1 mouse cellular context compared by ENCODE assay signal in the genomic region with DNA sequence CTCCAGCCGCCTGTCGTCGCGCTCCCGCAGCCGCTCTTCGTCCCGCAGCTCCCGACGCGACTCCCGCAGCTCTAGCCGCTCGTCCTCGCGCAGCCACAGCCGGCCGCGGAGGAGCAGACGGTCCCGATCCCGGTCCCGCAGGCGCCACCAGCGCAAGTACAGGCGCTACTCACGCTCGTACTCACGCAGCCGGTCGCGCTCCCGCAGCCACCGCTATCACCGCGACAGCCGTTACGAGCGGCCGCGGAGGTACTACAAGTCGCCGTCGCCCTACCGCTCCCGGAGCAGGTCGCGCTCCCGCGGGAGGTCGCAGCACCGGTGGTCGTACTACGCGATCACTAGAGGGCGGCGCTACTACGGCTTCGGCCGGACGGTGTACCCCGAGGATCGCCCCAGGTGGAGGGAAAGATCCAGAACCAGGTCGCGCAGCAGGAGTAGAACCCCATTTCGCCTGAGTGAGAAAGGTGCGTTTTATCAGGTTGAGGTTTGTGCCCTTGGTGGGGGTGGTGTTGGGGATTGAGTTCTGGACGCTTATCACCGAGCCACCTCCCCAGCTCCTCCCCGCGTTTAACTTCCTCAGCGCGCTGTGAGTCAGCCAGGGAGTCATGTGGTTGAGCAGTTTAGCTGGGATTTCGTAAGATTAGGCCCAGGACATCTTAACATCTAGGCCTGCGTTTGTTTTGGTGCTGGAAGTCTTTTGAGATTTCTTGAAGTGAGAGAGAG.
TF ChIP-seq lines count a peak whose summit lies in the region.

No protein-coding gene starts in this region.

TF ChIP-seq in MEL, 35 proteins besides CTCF, POLR2A, EP300 and RAD21 (continued from another document):
- TF ChIP-seq NRF1 (IDR thresholded peaks at IDR 0.05; ENCODE audit: insufficient read depth, low read depth, low read length, poor library complexity, severe bottlenecking) (0 out of 2 replicates have a peak, but pooled peaks have one; percentile 20), USF1 (IDR thresholded peaks at IDR 0.05; ENCODE audit: low read depth, low read length) (peak; percentile 86), SIN3A (IDR thresholded peaks at IDR 0.05; ENCODE audit: low read length) (peak; percentile 95), GABPA (IDR thresholded peaks at IDR 0.05; ENCODE audit: low read depth, low read length) (no peak), UBTF (IDR thresholded peaks at IDR 0.05; ENCODE audit: borderline replicate concordance, insufficient read depth, low read depth, low read length) (no peak), POLR2AphosphoS5 (IDR thresholded peaks at IDR 0.05; ENCODE audit: borderline replicate concordance, low read depth, low read length) (no peak; the same call in 1 of the 2 replicates), ZC3H11A (IDR thresholded peaks at IDR 0.05; ENCODE audit: low read depth, low read length) (no peak), RCOR1 (IDR thresholded peaks at IDR 0.05; ENCODE audit: low read depth, low read length) (peak; percentile 90), JUND (IDR thresholded peaks at IDR 0.05; ENCODE audit: low read depth, low read length) (0 out of 2 replicates have a peak, but pooled peaks have one; percentile 51), GATA1 (IDR thresholded peaks at IDR 0.05; ENCODE audit: low read depth, low read length) (peak; percentile 84), ZMIZ1 (IDR thresholded peaks at IDR 0.05; ENCODE audit: low read depth, low read length) (peak; percentile 69; the same call in 1 of the 2 replicates), SMC3 (IDR thresholded peaks at IDR 0.05; ENCODE audit: low read depth, low read length) (no peak), ELF1 (IDR thresholded peaks at IDR 0.05; ENCODE audit: low read depth, low read length) (peak; percentile 38; the same call in 1 of the 2 replicates), MAZ (IDR thresholded peaks at IDR 0.05; ENCODE audit: low read depth, low read length) (0 out of 2 replicates have a peak, but pooled peaks have one; percentile 71), TAL1 (IDR thresholded peaks at IDR 0.05; ENCODE audit: low read length) (peak; percentile 40), ETS1 (IDR thresholded peaks at IDR 0.05; ENCODE audit: low read depth, low read length) (peak; percentile 88), TBP (IDR thresholded peaks at IDR 0.05; ENCODE audit: low read depth, low read length) (peak; percentile 80), MEF2A (IDR thresholded peaks at IDR 0.05; ENCODE audit: extremely low read depth, insufficient replicate concordance, low read depth, low read length, poor library complexity, severe bottlenecking) (no peak), USF2 (IDR thresholded peaks at IDR 0.05; ENCODE audit: borderline replicate concordance in 1 of 2, insufficient read depth in 1 of 2, low read depth in 1 of 2, low read length in 2 of 2) (no peak; a peak in 1 of 4 replicates), MAX (IDR thresholded peaks at IDR 0.05; ENCODE audit: low read length) (peak; percentile 81)
